Mouse (Mus musculus): Measurements from ENCODE around the gene St6galnac5. TPM values are rescaled to one million over a fixed set of nuclear protein-coding genes. Genes with fewer than 3 reads are reported as not detected.

St6galnac5 gene
- polyA plus RNA-seq, 1 experiment: not detected

DNA sequence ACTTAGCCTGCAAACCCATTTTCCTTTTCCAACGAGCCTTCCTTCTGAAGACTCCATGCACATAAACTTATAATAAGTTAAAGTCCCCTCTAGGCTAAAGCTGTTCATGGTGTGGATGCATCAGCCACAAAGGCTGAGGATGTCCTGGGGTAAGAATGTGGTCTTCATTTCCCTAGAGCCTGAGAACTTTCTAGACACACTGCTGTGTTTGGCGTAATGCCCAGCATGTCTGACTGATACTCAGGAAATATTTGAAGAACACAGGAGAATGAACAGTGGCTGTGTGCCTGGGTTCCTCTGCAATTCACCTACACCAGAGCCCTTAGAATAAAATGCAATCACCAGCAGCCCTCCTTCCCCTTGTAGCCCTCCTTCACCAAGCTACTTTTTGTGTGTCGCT, 150.7 kb downstream of the St6galnac5 start:
- H3K79me2 ChIP-seq (ENCODE audit: control insufficient read depth, insufficient read depth): no peaks in the 10 kb centered on the region
- H3K4me3 ChIP-seq: no peak overlapping the region
- H3ac ChIP-seq (ENCODE audit: control insufficient read depth, insufficient read length): no peak overlapping the region
- H3K27me3 ChIP-seq (ENCODE audit: control insufficient read depth, insufficient read depth, insufficient read length): no peaks in the 10 kb centered on the region
- H3K4me2 ChIP-seq (ENCODE audit: low read depth): no peak overlapping the region
- no peak for TF ChIP-seq E2F4 (IDR thresholded peaks at IDR 0.05; ENCODE audit: insufficient read depth)
- no peak for TF ChIP-seq POLR2AphosphoS2 (IDR thresholded peaks at IDR 0.05; ENCODE audit: insufficient read length, low read depth)
- no peak for TF ChIP-seq MYOG (IDR thresholded peaks at IDR 0.05; ENCODE audit: control insufficient read depth in 1 of 3, insufficient read depth in 1 of 3, insufficient read length in 2 of 3, low read depth in 2 of 3)
- no peak for TF ChIP-seq CEBPB (IDR thresholded peaks at IDR 0.05; ENCODE audit: insufficient read depth, poor library complexity, severe bottlenecking)
- TF ChIP-seq MYOD1 (IDR thresholded peaks at IDR 0.05; ENCODE audit: control insufficient read depth in 1 of 3, insufficient read length in 2 of 3, low read depth in 2 of 3): no peak
- TF ChIP-seq TCF12 (IDR thresholded peaks at IDR 0.05; ENCODE audit: insufficient read depth, poor library complexity, severe bottlenecking): no peak
- no peak for TF ChIP-seq REST (IDR thresholded peaks at IDR 0.05; ENCODE audit: insufficient read depth, insufficient read length)
- TF ChIP-seq MAX (IDR thresholded peaks at IDR 0.05; ENCODE audit: low read depth): no peak
- TF ChIP-seq TCF3 (IDR thresholded peaks at IDR 0.05; ENCODE audit: insufficient read length, low read depth): no peak
- no peak for TF ChIP-seq POLR2A (IDR thresholded peaks at IDR 0.05; ENCODE audit: insufficient read length, low read depth)
- TF ChIP-seq USF1 (IDR thresholded peaks at IDR 0.05; ENCODE audit: low read depth): no peak
- no peak for TF ChIP-seq SRF (IDR thresholded peaks at IDR 0.05; ENCODE audit: control insufficient read depth, insufficient read length, low read depth)
- no peaks in the 10 kb centered on the region for H3K36me3 ChIP-seq (ENCODE audit: control insufficient read depth, insufficient read depth)

DNA sequence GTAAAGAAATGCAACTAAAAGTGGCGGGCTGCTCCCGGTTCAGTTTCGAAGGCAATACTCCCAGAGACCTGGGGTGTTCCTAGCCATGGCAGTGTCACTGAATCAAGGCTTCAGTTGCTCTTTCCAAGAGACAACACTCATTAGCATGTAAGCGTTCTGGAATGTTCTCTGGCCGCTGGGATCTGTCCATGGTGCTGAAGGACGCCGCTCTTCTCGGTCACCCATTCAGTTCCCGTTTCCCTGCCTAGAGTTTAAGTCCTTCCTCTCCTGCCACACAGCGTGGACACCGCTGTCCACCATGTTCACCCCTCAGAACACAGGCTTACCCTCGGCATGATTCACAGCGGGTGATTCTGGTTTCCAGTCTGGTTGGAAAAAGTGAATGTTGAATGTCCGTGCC, 160.8 kb downstream of the St6galnac5 start:
- no peaks in the 10 kb centered on the region for H3K36me3 ChIP-seq (ENCODE audit: control insufficient read depth, insufficient read depth)
- no peak overlapping the region for H3ac ChIP-seq (ENCODE audit: control insufficient read depth, insufficient read length)
- no peak overlapping the region for H3K4me2 ChIP-seq (ENCODE audit: low read depth)
- H3K4me3 ChIP-seq: no peak overlapping the region
- TF ChIP-seq REST (IDR thresholded peaks at IDR 0.05; ENCODE audit: insufficient read depth, insufficient read length) (peak; percentile 93), MAX (IDR thresholded peaks at IDR 0.05; ENCODE audit: low read depth) (peak; percentile 80), SRF (IDR thresholded peaks at IDR 0.05; ENCODE audit: control insufficient read depth, insufficient read length, low read depth) (no peak)
- H3K27me3 ChIP-seq (ENCODE audit: control insufficient read depth, insufficient read depth, insufficient read length): no peaks in the 10 kb centered on the region
- no peaks in the 10 kb centered on the region for H3K79me2 ChIP-seq (ENCODE audit: control insufficient read depth, insufficient read depth)

DNA sequence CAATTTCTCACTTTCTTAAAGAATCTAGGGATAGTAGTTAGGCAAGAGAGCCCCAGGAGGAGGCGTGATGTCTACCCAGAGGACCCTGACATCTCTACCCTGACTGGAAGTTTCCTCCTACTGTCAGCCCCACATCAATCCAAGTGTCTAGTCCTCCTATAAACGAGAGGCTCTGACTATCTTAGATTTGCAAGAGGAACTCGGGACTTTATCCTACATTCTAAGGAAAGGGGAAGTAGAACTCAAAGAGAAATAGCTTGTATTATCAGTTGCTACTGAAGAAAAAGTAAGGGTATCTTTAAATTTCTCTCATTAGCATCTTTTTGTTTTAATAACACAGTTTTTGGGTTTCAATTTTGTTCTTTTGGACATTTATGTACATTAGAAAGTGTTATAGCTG, 161.6 kb downstream of the St6galnac5 start:
- Histone ChIP-seq H3K79me2 (ENCODE audit: control insufficient read depth, insufficient read depth) (no peaks in the 10 kb centered on the region), H3K4me3 (no peak overlapping the region), H3K4me2 (ENCODE audit: low read depth) (no peak overlapping the region), H3K27me3 (ENCODE audit: control insufficient read depth, insufficient read depth, insufficient read length) (no peaks in the 10 kb centered on the region), H3ac (ENCODE audit: control insufficient read depth, insufficient read length) (no peak overlapping the region), H3K36me3 (ENCODE audit: control insufficient read depth, insufficient read depth) (no peaks in the 10 kb centered on the region)
- TF ChIP-seq TCF3 (IDR thresholded peaks at IDR 0.05; ENCODE audit: insufficient read length, low read depth) (no peak), MAX (IDR thresholded peaks at IDR 0.05; ENCODE audit: low read depth) (no peak), USF1 (IDR thresholded peaks at IDR 0.05; ENCODE audit: low read depth) (no peak), POLR2A (IDR thresholded peaks at IDR 0.05; ENCODE audit: insufficient read length, low read depth) (no peak), MYOD1 (IDR thresholded peaks at IDR 0.05; ENCODE audit: control insufficient read depth in 1 of 3, insufficient read length in 2 of 3, low read depth in 2 of 3) (no peak)

DNA sequence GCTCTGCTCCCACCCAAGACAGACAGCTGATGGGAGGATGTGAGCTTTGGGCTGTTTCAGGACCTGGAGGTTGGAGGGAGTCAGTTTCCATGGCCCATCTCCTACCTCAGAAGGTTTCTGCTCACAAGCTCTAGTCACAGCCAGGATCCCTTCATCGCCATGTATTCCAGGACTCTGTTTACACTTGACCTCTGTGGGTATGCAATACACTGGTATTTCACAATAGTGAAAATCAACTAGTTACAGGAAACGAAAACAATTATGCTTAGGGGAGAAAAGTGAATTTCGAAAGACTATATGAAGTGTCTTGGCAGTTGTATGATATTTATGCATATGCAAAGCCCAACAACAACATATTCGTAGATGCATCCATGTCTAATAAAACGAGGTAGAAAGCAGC, 166.9 kb downstream of the St6galnac5 start:
- H3ac ChIP-seq (ENCODE audit: control insufficient read depth, insufficient read length): no peak overlapping the region
- TF ChIP-seq MYOD1 (IDR thresholded peaks at IDR 0.05; ENCODE audit: control insufficient read depth in 1 of 3, insufficient read length in 2 of 3, low read depth in 2 of 3): no peak
- no peak for TF ChIP-seq REST (IDR thresholded peaks at IDR 0.05; ENCODE audit: insufficient read depth, insufficient read length)
- no peak for TF ChIP-seq SRF (IDR thresholded peaks at IDR 0.05; ENCODE audit: control insufficient read depth, insufficient read length, low read depth)
- TF ChIP-seq MYOG (IDR thresholded peaks at IDR 0.05; ENCODE audit: control insufficient read depth in 1 of 3, insufficient read depth in 1 of 3, insufficient read length in 2 of 3, low read depth in 2 of 3): no peak
- TF ChIP-seq POLR2AphosphoS2 (IDR thresholded peaks at IDR 0.05; ENCODE audit: insufficient read length, low read depth): no peak
- no peak for TF ChIP-seq POLR2A (IDR thresholded peaks at IDR 0.05; ENCODE audit: insufficient read length, low read depth)
- TF ChIP-seq TCF12 (IDR thresholded peaks at IDR 0.05; ENCODE audit: insufficient read depth, poor library complexity, severe bottlenecking): no peak
- TF ChIP-seq MAX (IDR thresholded peaks at IDR 0.05; ENCODE audit: low read depth): no peak
- no peak overlapping the region for H3K4me3 ChIP-seq
- H3K79me2 ChIP-seq (ENCODE audit: control insufficient read depth, insufficient read depth): no peaks in the 10 kb centered on the region
- H3K36me3 ChIP-seq (ENCODE audit: control insufficient read depth, insufficient read depth): no peaks in the 10 kb centered on the region
- no peak overlapping the region for H3K4me2 ChIP-seq (ENCODE audit: low read depth)
- no peaks in the 10 kb centered on the region for H3K27me3 ChIP-seq (ENCODE audit: control insufficient read depth, insufficient read depth, insufficient read length)

DNA sequence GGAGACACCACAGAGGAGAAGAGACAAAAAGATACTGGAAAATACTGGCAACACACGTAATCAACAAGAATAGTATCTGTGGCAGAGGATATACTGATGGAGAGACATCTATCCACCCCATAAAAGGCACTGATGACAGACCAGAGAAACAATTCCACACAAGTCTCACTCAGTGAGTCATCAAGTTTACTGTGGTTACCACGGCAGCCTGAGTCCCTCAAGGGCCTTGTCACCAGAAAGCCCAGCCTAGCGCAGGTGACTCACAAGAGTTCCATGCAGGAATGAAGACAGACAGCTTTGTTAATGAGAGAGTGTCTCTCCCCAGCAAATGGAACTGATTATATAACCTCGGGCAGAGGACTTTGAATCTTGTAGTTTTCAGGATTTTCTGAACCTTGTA, 168.1 kb downstream of the St6galnac5 start:
- no peaks in the 10 kb centered on the region for H3K36me3 ChIP-seq (ENCODE audit: control insufficient read depth, insufficient read depth)
- H3K79me2 ChIP-seq (ENCODE audit: control insufficient read depth, insufficient read depth): no peaks in the 10 kb centered on the region
- no peak overlapping the region for H3K4me3 ChIP-seq
- H3ac ChIP-seq (ENCODE audit: control insufficient read depth, insufficient read length): no peak overlapping the region
- no peaks in the 10 kb centered on the region for H3K27me3 ChIP-seq (ENCODE audit: control insufficient read depth, insufficient read depth, insufficient read length)
- TF ChIP-seq MYOG (IDR thresholded peaks at IDR 0.05; ENCODE audit: control insufficient read depth in 1 of 3, insufficient read depth in 1 of 3, insufficient read length in 2 of 3, low read depth in 2 of 3) (no peak), CEBPB (IDR thresholded peaks at IDR 0.05; ENCODE audit: insufficient read depth, poor library complexity, severe bottlenecking) (peak; percentile 57; the same call in 1 of the 2 replicates), SRF (IDR thresholded peaks at IDR 0.05; ENCODE audit: control insufficient read depth, insufficient read length, low read depth) (peak; percentile 83), TCF3 (IDR thresholded peaks at IDR 0.05; ENCODE audit: insufficient read length, low read depth) (no peak), MYOD1 (IDR thresholded peaks at IDR 0.05; ENCODE audit: control insufficient read depth in 1 of 3, insufficient read length in 2 of 3, low read depth in 2 of 3) (peak in 1 of 3 experiments; percentile 34)
- H3K4me2 ChIP-seq (ENCODE audit: low read depth): peak overlapping the region; percentile 28

Data from myocyte (in vitro differentiated cells).